In genomic region chrX:73966248-73967176, GRCm38 (mm10) we compare ENCODE assay signal across 8 mouse cellular contexts. TPM values are rescaled to one million over a fixed set of nuclear protein-coding genes. Genes with fewer than 3 reads are reported as not detected.
DNase-seq lines count a peak whose midpoint lies in the region; ATAC-seq lines count a peak whose summit lies in the region.

TSS of gene Hcfc1 (minus strand) at chrX:73966357.

- peak; percentile 92 for DNase-seq in CD4-positive, CD25-positive, alpha-beta regulatory T cell, adult 2 months (ENCODE audit: low read depth, low spot score)
- DNase-seq in fibroblast of lung, adult 2 months (ENCODE audit: low read depth): peak; percentile 63
- DNase-seq in kidney, postnatal 14 days: peak; percentile 93
- peak; percentile 82 for DNase-seq in liver, embryonic 13.5 days
- DNase-seq in neural tube, embryonic 10.5 days (ENCODE audit: extremely low spot score, low spot score): peak; percentile 82

- H3K4me3 ChIP-seq in brown adipose tissue, adult 24 weeks (ENCODE audit: insufficient read depth, low read depth, low read length): peak within 1 kb of the TSS; percentile 99
- peak within 1 kb of the TSS; percentile 69 to 73 for H3K4me3 ChIP-seq in heart, embryonic 14.5 days (ENCODE audit: control insufficient read depth in 1 of 2, insufficient read depth in 1 of 2, low read depth in 1 of 2, low read length in 2 of 2)
- H3K4me3 ChIP-seq in liver, embryonic 13.5 days (replicated peaks): peak within 1 kb of the TSS; percentile 83
- H3K4me3 ChIP-seq in stomach, embryonic 16.5 days (replicated peaks; ENCODE audit: low read length): peak within 1 kb of the TSS; percentile 71

- no peaks in the 10 kb centered on the region for H3K9me3 ChIP-seq in heart, embryonic 14.5 days (ENCODE audit: control insufficient read depth, low read length)
- H3K9me3 ChIP-seq in liver, embryonic 13.5 days (replicated peaks): no peaks in the 10 kb centered on the region
- no peaks in the 10 kb centered on the region for H3K9me3 ChIP-seq in stomach, embryonic 16.5 days (replicated peaks; ENCODE audit: control insufficient read depth, low read length)

- peak within 1 kb of the TSS; percentile 68 for H3K4me2 ChIP-seq in heart, embryonic 14.5 days (ENCODE audit: low read length)
- H3K4me2 ChIP-seq in liver, embryonic 13.5 days: peak within 1 kb of the TSS; percentile 85
- peak within 1 kb of the TSS; percentile 55 for H3K4me2 ChIP-seq in stomach, embryonic 16.5 days (ENCODE audit: low read depth, low read length)

- H3K27me3 ChIP-seq in heart, embryonic 14.5 days (ENCODE audit: control insufficient read depth, insufficient read depth, low read length): no peaks in the 10 kb centered on the region
- no peaks in the 10 kb centered on the region for H3K27me3 ChIP-seq in liver, embryonic 13.5 days
- no peaks in the 10 kb centered on the region; the same call in 1 of the 2 replicates for H3K27me3 ChIP-seq in stomach, embryonic 16.5 days (ENCODE audit: control insufficient read depth, insufficient read depth, low read length)

- peaks cover 13% of the 10 kb centered on the region; the same call in 1 of the 2 replicates for H3K36me3 ChIP-seq in heart, embryonic 14.5 days (ENCODE audit: control insufficient read depth, insufficient read depth, low read length)
- H3K36me3 ChIP-seq in liver, embryonic 13.5 days: peaks cover 31% of the 10 kb centered on the region
- no peaks in the 10 kb centered on the region for H3K36me3 ChIP-seq in stomach, embryonic 16.5 days (ENCODE audit: control insufficient read depth, insufficient read depth, low read length)

- WGBS in heart, embryonic 14.5 days: 16% methylated on average over 58 of the region's 58 CpGs
- WGBS in liver, embryonic 13.5 days (ENCODE audit: insufficient replicate concordance): 10% methylated on average over 58 of the region's 58 CpGs
- 14% methylated on average over 58 of the region's 58 CpGs for WGBS in stomach, embryonic 16.5 days

- H3K9ac ChIP-seq in heart, embryonic 14.5 days (ENCODE audit: low read length): peak within 1 kb of the TSS; percentile 82
- peak within 1 kb of the TSS; percentile 88 for H3K9ac ChIP-seq in liver, embryonic 13.5 days
- peak within 1 kb of the TSS; percentile 85 for H3K9ac ChIP-seq in stomach, embryonic 16.5 days (ENCODE audit: low read length)

- peaks cover 18% of the 10 kb centered on the region for H3K4me1 ChIP-seq in brown adipose tissue, adult 24 weeks (ENCODE audit: control insufficient read depth, insufficient read depth, insufficient read length, low read length)
- peaks cover 7 to 15% of the 10 kb centered on the region in 2 experiments for H3K4me1 ChIP-seq in heart, embryonic 14.5 days (ENCODE audit: control insufficient read depth in 2 of 2, insufficient read depth in 2 of 2, low read length in 2 of 2)
- peaks cover 50% of the 10 kb centered on the region for H3K4me1 ChIP-seq in liver, embryonic 13.5 days (replicated peaks)
- peaks cover 11% of the 10 kb centered on the region; the same call in 1 of the 2 replicates for H3K4me1 ChIP-seq in stomach, embryonic 16.5 days (ENCODE audit: control insufficient read depth, insufficient read depth, low read length)

- peak within 1 kb of the TSS; percentile 100 for H3K27ac ChIP-seq in brown adipose tissue, adult 24 weeks (replicated peaks; ENCODE audit: low read depth, low read length)
- peak within 1 kb of the TSS; percentile 97 to 100 for H3K27ac ChIP-seq in heart, embryonic 14.5 days (replicated peaks in 1 of 2; ENCODE audit: control insufficient read depth in 1 of 2, insufficient read depth in 1 of 2, low read depth in 2 of 2, low read length in 2 of 2)
- H3K27ac ChIP-seq in liver, embryonic 13.5 days: peak within 1 kb of the TSS; percentile 98
- H3K27ac ChIP-seq in stomach, embryonic 16.5 days (ENCODE audit: low read length): peak within 1 kb of the TSS; percentile 99

- ATAC-seq in heart, embryonic 14.5 days (ENCODE audit: insufficient number of reproducible peaks, insufficient read depth, low FRiP score, low read depth): peak; percentile 76
- peak; percentile 35 for ATAC-seq in liver, embryonic 13.5 days (ENCODE audit: low read depth)
- peak; percentile 82 for ATAC-seq in stomach, embryonic 16.5 days (ENCODE audit: insufficient read depth, low FRiP score)

RNA-seq across cellular contexts. Expression of gene Hcfc1, which starts in this region (rescaled TPM):
- 15.7 and 22.4 TPM in 2 replicates for polyA plus RNA-seq in brown adipose tissue, adult 24 weeks (2012; ENCODE audit: insufficient read depth, insufficient read length, missing spikeins)
- polyA plus RNA-seq in heart, embryonic 14.5 days (2014; fragmentation: Nextera tagmentation; extraction: Ambion mirVana): 35.6 and 36.6 TPM in 2 replicates
- polyA plus RNA-seq in liver, embryonic 13.5 days (2015; fragmentation: Nextera tagmentation; extraction: Ambion mirVana): 34.9 and 38.5 TPM in 2 replicates
- 37.0 and 39.1 TPM in 2 replicates for polyA plus RNA-seq in stomach, embryonic 16.5 days (2015; fragmentation: Nextera tagmentation; extraction: Ambion mirVana)

Comparison
In these comparisons a context has a peak if more than half of its experiments do, and no peak if none do; other contexts are left out.
1. Peak in every context shown above with its lines: DNase-seq, ATAC-seq, H3K4me3 ChIP-seq and H3K27ac ChIP-seq.